Mouse (Mus musculus) heart, embryonic 12.5 days (tissue): ENCODE data around the gene Col4a2. TPM values are rescaled to one million over a fixed set of nuclear protein-coding genes. Genes with fewer than 3 reads are reported as not detected.

Experiments used
- ATAC-seq: fragments of 200-750 bp; cut with Nextera tagmentation; 2 replicates; pipeline ENCODE4 v1.8.0; 2017; ENCODE audit warnings: moderate TSS enrichment, moderate library complexity; ENCODE audit not compliant: insufficient number of reproducible peaks, low FRiP score
- H3K27ac ChIP-seq: fragments of 300-500 bp; sonication (generic); 2 replicates; pipeline ENCODE4 v1.5.1; 2016; ENCODE audit warnings: mild to moderate bottlenecking, moderate library complexity; ENCODE audit not compliant: poor library complexity, severe bottlenecking
- H3K27me3 ChIP-seq: fragments of 300-500 bp; sonication (generic); replicated peaks from 2 replicates; pipeline ENCODE4 v1.6.1; 2016; ENCODE audit warnings: mild to moderate bottlenecking, moderate library complexity
- H3K36me3 ChIP-seq: fragments of 300-500 bp; sonication (generic); 2 replicates; pipeline ENCODE4 v1.6.1; 2016; ENCODE audit warnings: mild to moderate bottlenecking, moderate library complexity
- H3K4me1 ChIP-seq: fragments of 300-500 bp; sonication (generic); replicated peaks from 2 replicates; pipeline ENCODE4 v1.6.1; 2016; ENCODE audit warnings: mild to moderate bottlenecking
- H3K4me2 ChIP-seq: fragments of 300-500 bp; sonication (generic); 2 replicates; pipeline ENCODE4 v1.6.1; 2016; ENCODE audit warnings: mild to moderate bottlenecking, moderate library complexity
- H3K4me3 ChIP-seq: fragments of 300-500 bp; sonication (generic); 2 replicates; pipeline ENCODE4 v1.5.1; 2016; ENCODE audit warnings: mild to moderate bottlenecking
- H3K9ac ChIP-seq: fragments of 300-500 bp; sonication (generic); 2 replicates; pipeline ENCODE4 v1.6.1; 2016; ENCODE audit warnings: mild to moderate bottlenecking, moderate library complexity
- H3K9me3 ChIP-seq: fragments of 300-500 bp; sonication (generic); replicated peaks from 2 replicates; pipeline ENCODE4 v1.6.1; 2016; ENCODE audit warnings: mild to moderate bottlenecking, moderate library complexity
- WGBS: fragments of 180-500 bp; shearing (Covaris S2); methylation state at CpG from one replicate; pipeline ENCODE4 v1.1.7; 2016; 5-methylcytosine and 5-hydroxymethylcytosine counted together
- polyA plus RNA-seq: library from polyadenylated mRNA; unstranded; fragments of >200 nt; fragmentation: Nextera tagmentation; extraction: Ambion mirVana; gene quantifications from 2 replicates; pipeline ENCODE4 v1.2.1, GENCODE M21; 2016

Col4a2 gene
- polyA plus RNA-seq, 1 experiment from 2014 or later, result 117 TPM

DNA sequence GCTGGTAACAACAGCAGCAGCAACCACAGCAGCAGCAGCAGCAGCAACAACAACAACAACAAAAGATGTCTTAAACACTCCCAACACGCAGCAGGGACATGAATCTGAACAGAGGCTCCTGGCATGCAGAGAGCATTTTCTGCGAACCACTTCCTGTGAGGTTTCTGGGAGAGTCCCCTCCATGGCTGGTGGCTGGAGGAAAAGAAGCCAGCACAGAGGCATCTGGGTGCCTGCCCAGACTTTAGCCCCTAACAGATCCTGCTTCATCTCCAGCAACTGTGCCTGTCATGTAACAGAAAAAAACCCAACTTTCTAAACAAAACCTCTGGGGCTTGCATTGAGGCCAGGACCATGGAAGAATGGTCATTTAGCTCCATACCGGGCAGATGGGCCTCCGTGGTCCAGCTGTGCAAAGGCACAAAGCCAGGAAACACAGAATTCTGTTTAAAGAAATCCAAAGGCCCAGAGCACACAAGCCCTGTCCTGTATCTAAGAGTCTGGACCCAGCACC is 34.4 kb upstream of the Col4a2 start:
- no peaks in the 10 kb centered on the region for H3K9me3 ChIP-seq
- WGBS, result 54% methylated on average over 4 of the region's 4 CpGs
- 0 out of 2 replicates have a peak, but pooled peaks cover 8% of the 10 kb centered on the region for H3K36me3 ChIP-seq
- peaks cover 82% of the 10 kb centered on the region for H3K4me1 ChIP-seq
- peak overlapping the region; percentile 30; the same call in 1 of the 2 replicates for H3K9ac ChIP-seq
- H3K27ac ChIP-seq, result peak overlapping the region; percentile 56
- 0 out of 2 replicates have a peak overlapping the region, but pooled peaks have one; percentile 7 for H3K4me2 ChIP-seq
- no peak for ATAC-seq
- H3K4me3 ChIP-seq, result no peak overlapping the region
- H3K27me3 ChIP-seq, result no peaks in the 10 kb centered on the region

DNA sequence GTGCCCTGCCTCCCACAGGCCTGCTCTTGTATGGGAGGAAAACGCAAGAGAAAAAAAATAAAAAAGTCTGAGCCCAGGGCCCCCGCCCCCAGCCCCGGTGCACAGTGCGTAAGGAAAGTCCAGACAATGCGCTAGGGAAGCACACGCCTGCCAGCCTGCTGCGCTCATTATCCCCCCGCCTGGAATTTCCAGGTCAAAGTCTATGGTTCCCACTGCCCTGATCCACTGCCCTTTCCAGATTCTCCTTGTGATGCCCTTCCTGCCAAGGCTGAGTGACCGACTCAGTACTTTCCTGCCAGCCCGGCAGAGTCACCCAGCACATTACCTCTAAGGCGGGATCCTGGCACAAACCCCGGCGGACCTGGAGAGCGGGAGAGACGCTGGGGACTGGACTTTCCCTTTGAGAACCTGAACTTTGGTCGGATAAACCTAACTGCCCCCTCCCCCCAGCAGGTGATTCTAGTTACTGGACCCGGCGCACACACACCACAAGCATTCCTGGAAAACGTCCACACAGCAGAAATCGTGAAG is 33.2 kb upstream of the Col4a2 start:
- H3K4me2 ChIP-seq, result peak overlapping the region; percentile 43
- WGBS, result 56% methylated on average over 20 of the region's 20 CpGs

GRCm38 (mm10) chr8:11280721-11281268 is 31.8 kb upstream of the Col4a2 start:
- no peak overlapping the region for H3K4me2 ChIP-seq
- ATAC-seq, result no peak
- no peak overlapping the region for H3K9ac ChIP-seq
- no peak overlapping the region for H3K4me3 ChIP-seq
- H3K9me3 ChIP-seq, result no peaks in the 10 kb centered on the region
- H3K36me3 ChIP-seq, result 0 out of 2 replicates have a peak, but pooled peaks cover 8% of the 10 kb centered on the region
- no peak overlapping the region for H3K27ac ChIP-seq
- no peaks in the 10 kb centered on the region for H3K27me3 ChIP-seq
- whole genome bisulfite sequencing, result 81% methylated on average over 10 of the region's 10 CpGs
- peaks cover 82% of the 10 kb centered on the region for H3K4me1 ChIP-seq

More for the DNA sequence above, 33.2 kb upstream of the Col4a2 start:
- 0 out of 2 replicates have a peak, but pooled peaks cover 8% of the 10 kb centered on the region for H3K36me3 ChIP-seq
- no peak overlapping the region for H3K4me3 ChIP-seq
- no peaks in the 10 kb centered on the region for H3K27me3 ChIP-seq
- ATAC-seq, result peak; percentile 56
- H3K9ac ChIP-seq, result no peak overlapping the region
- H3K27ac ChIP-seq, result peak overlapping the region; percentile 56; the same call in 1 of the 2 replicates
- H3K4me1 ChIP-seq, result peaks cover 84% of the 10 kb centered on the region
- H3K9me3 ChIP-seq, result no peaks in the 10 kb centered on the region

DNA sequence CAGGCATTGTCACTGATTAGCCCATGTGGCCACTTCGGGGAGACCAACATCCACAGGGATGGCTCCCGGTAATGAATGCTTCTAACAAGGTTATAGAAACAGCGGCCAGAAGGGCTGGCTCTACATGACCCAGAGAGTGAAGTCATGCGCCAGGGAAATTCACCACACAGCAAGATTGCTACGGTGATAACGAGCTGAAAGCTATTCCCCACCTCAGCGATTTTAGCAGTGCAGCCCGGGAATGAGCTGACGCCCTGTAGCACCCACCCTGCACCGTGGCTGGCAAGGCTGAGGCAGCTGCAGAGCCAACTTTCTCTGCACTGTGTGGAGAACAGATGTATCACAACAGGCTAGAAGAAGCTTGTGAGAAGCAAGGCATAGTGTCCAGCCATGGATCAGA is 30.5 kb upstream of the Col4a2 start:
- Histone ChIP-seq H3K27me3 (no peaks in the 10 kb centered on the region), H3K4me1 (peaks cover 78% of the 10 kb centered on the region), H3K9ac (no peak overlapping the region), H3K4me3 (no peak overlapping the region), H3K27ac (0 out of 2 replicates have a peak overlapping the region, but pooled peaks have one; percentile 4), H3K9me3 (no peaks in the 10 kb centered on the region), H3K36me3 (0 out of 2 replicates have a peak, but pooled peaks cover 8% of the 10 kb centered on the region), H3K4me2 (no peak overlapping the region)
- 81% methylated on average over 10 of the region's 10 CpGs for WGBS
- no peak for ATAC-seq

GRCm38 (mm10) chr8:11282696-11283095 is 29.9 kb upstream of the Col4a2 start:
- Histone ChIP-seq H3K4me3 (no peak overlapping the region), H3K4me2 (no peak overlapping the region), H3K9ac (no peak overlapping the region), H3K27me3 (no peaks in the 10 kb centered on the region), H3K27ac (no peak overlapping the region), H3K4me1 (peaks cover 72% of the 10 kb centered on the region), H3K9me3 (no peaks in the 10 kb centered on the region), H3K36me3 (0 out of 2 replicates have a peak, but pooled peaks cover 8% of the 10 kb centered on the region)
- 79% methylated on average over 7 of the region's 7 CpGs for whole genome bisulfite sequencing
- ATAC-seq, result no peak

DNA sequence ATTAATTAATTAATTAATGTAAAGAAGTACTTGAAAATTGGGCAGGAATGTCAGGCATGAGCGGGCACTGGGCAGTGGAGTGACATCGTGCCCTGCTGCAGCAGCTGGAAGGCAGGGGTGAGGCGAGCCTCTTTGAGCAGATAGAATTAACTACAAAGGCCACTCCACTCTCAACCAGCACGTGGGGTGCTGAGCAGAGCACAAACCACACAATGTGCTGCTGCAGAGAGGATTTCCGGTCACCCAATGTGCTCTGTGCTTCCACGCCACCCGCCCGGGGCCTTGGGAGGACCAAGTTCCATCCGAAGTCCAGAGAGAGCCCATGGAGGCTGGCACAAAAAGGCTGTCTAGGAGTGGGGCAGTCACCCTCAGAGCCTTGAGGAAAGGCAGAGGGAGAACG is 29.4 kb upstream of the Col4a2 start:
- H3K9me3 ChIP-seq, result no peaks in the 10 kb centered on the region
- WGBS, result 53% methylated on average over 10 of the region's 10 CpGs
- no peaks in the 10 kb centered on the region for H3K27me3 ChIP-seq
- H3K9ac ChIP-seq, result peak overlapping the region; percentile 40
- no peak overlapping the region for H3K4me2 ChIP-seq
- H3K27ac ChIP-seq, result peak overlapping the region; percentile 68; the same call in 1 of the 2 replicates
- peaks cover 71% of the 10 kb centered on the region for H3K4me1 ChIP-seq
- H3K36me3 ChIP-seq, result 0 out of 2 replicates have a peak, but pooled peaks cover 8% of the 10 kb centered on the region
- ATAC-seq, result no peak
- no peak overlapping the region for H3K4me3 ChIP-seq

DNA sequence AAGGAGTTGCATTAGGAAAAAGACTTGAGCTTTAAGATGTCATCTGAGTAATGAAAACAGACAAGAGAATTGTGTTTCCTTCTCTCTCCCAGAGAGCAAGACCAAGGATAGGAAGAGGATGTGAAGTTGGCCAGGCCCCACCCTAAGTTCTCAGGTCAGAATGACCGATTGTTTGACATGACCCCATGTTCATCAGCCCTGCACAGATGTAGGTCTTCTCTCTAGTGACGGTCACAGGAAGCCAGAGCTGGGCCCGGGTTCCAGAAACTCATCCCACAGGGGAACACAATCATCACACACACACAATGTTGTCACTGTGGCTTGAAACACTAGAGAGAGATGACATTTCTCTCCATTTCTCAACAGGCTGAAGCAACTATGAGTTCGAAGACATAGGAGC is 27.2 kb upstream of the Col4a2 start:
- 67% methylated on average over 4 of the region's 4 CpGs for WGBS
- Histone ChIP-seq H3K27ac (no peak overlapping the region), H3K4me3 (no peak overlapping the region), H3K4me1 (peaks cover 62% of the 10 kb centered on the region), H3K4me2 (no peak overlapping the region), H3K27me3 (no peaks in the 10 kb centered on the region), H3K9ac (no peak overlapping the region), H3K36me3 (0 out of 2 replicates have a peak, but pooled peaks cover 8% of the 10 kb centered on the region), H3K9me3 (no peaks in the 10 kb centered on the region)
- no peak for ATAC-seq

- Histone ChIP-seq H3K4me2 (no peak overlapping the region), H3K4me3 (no peak overlapping the region), H3K27me3 (no peaks in the 10 kb centered on the region), H3K9ac (no peak overlapping the region), H3K9me3 (no peaks in the 10 kb centered on the region), H3K36me3 (0 out of 2 replicates have a peak, but pooled peaks cover 1% of the 10 kb centered on the region), H3K4me1 (peaks cover 60% of the 10 kb centered on the region), H3K27ac (no peak overlapping the region)
- no peak for ATAC-seq
- 74% methylated on average over 3 of the region's 3 CpGs for WGBS
Observed at GRCm38 (mm10) chr8:11287139-11287538, 25.5 kb upstream of the Col4a2 start.

DNA sequence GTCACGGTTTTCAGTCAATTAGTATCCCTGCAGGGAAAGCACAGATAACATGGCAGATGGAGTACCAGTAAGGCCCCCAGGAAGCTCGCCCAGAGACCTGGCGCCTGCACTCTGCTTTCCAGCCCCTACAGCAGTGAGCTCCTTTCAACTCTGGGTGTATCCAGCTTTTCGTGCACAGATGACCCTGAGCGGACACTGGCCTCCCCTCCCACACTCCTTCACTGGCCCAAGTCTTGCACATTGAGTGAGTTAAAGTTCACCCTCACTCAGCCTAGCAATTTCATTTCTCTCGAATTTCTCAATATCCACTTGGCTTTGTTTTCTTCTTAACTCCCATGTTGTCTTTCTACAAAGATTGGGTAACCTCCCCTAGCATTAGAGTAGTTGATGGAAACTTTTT is 24.3 kb upstream of the Col4a2 start:
- Histone ChIP-seq H3K4me2 (no peak overlapping the region), H3K9me3 (no peaks in the 10 kb centered on the region), H3K27ac (no peak overlapping the region), H3K9ac (no peak overlapping the region), H3K4me1 (peaks cover 49% of the 10 kb centered on the region), H3K36me3 (peaks cover 5% of the 10 kb centered on the region; the same call in 1 of the 2 replicates), H3K4me3 (no peak overlapping the region), H3K27me3 (no peaks in the 10 kb centered on the region)
- no peak for ATAC-seq
- WGBS, result 58% methylated on average over 6 of the region's 6 CpGs

DNA sequence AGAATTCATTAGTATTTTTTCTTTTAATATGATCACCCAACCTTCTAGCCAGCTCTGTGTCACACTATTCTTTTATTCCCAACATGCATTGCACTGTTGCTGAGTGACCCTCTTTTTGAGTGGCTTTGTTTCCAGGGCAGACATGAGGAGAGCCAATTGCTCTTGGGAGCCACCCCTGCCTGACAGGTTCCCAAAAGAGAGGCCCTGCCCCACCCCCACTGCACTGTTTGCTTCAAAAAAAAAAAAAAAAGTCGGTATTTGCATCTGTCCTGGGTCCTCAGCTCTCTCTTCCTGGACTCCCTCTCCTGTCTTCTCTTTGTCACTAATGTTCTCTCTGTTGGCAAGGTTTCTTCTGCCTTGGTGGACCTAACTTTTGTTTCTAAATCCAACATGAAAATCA is 22.1 kb upstream of the Col4a2 start:
- Histone ChIP-seq H3K4me2 (no peak overlapping the region), H3K36me3 (peaks cover 5% of the 10 kb centered on the region; the same call in 1 of the 2 replicates), H3K9me3 (no peaks in the 10 kb centered on the region), H3K4me1 (peaks cover 41% of the 10 kb centered on the region), H3K4me3 (no peak overlapping the region), H3K9ac (no peak overlapping the region), H3K27me3 (no peaks in the 10 kb centered on the region), H3K27ac (no peak overlapping the region)
- WGBS, result 7% methylated on average over 1 of the region's 1 CpGs
- no peak for ATAC-seq

- ATAC-seq, result no peak
- H3K27ac ChIP-seq, result no peak overlapping the region
- no peak overlapping the region for H3K4me2 ChIP-seq
- peaks cover 57% of the 10 kb centered on the region for H3K4me1 ChIP-seq
- WGBS, result 41% methylated on average over 3 of the region's 3 CpGs
- peaks cover 5% of the 10 kb centered on the region; the same call in 1 of the 2 replicates for H3K36me3 ChIP-seq
- H3K9me3 ChIP-seq, result no peaks in the 10 kb centered on the region
- H3K9ac ChIP-seq, result no peak overlapping the region
- H3K4me3 ChIP-seq, result no peak overlapping the region
- H3K27me3 ChIP-seq, result no peaks in the 10 kb centered on the region
Observed at GRCm38 (mm10) chr8:11292611-11293010, 20.0 kb upstream of the Col4a2 start.
